Comparison of ENCODE assay signal across 31 mouse cellular contexts in the genomic region with DNA sequence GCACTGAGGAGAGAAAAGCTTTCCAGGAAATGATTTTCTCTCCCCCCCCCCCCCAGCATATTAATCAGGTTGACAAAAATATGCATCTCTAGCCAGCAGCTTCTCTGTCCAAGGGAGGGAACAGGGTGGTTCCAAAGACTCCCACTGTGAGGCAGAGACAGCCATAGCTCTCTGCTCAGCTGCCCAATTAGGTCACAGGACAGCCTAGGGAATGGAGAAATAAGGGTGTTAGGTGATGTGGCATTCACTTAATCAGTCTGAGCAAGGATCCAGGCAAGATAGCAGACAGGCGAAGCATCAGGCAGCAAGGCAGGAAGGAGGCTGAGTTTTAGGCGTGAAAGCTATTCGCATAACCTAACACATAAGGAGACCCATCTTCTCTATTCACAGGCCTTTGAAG.
"Had no signal": no experiment of that assay in that cellular context is flagged by ENCODE, and none has a peak within 500 bp of the region (broad histone marks: within the 10 kb centered on the region; RNA-seq: fewer than 3 reads in every experiment).

No protein-coding gene starts in this region.

- H3K9ac ChIP-seq: limb, embryonic 12.5 days; limb, embryonic 13.5 days; limb, embryonic 15.5 days; liver, embryonic 12.5 days; liver, embryonic 13.5 days; liver, embryonic 14.5 days; liver, embryonic 15.5 days; liver, postnatal 0 days; lung, embryonic 14.5 days; lung, embryonic 15.5 days; midbrain, embryonic 12.5 days; midbrain, embryonic 13.5 days; midbrain, embryonic 15.5 days had no signal

- H3K4me1 ChIP-seq: limb, embryonic 10.5 days; limb, embryonic 12.5 days; limb, embryonic 13.5 days; limb, embryonic 15.5 days; liver, embryonic 12.5 days; liver, embryonic 13.5 days; liver, embryonic 15.5 days; lung, embryonic 15.5 days; megakaryocyte, embryonic 14.5 days; midbrain, embryonic 10.5 days; midbrain, embryonic 12.5 days; midbrain, embryonic 13.5 days; midbrain, embryonic 15.5 days had no signal

- H3K36me3 ChIP-seq: limb, embryonic 10.5 days; limb, embryonic 12.5 days; limb, embryonic 13.5 days; limb, embryonic 15.5 days; liver, embryonic 12.5 days; liver, embryonic 13.5 days; liver, embryonic 15.5 days; lung, embryonic 15.5 days; midbrain, embryonic 10.5 days; midbrain, embryonic 12.5 days; midbrain, embryonic 13.5 days; midbrain, embryonic 15.5 days had no signal

- H3K4me2 ChIP-seq: limb, embryonic 12.5 days; limb, embryonic 13.5 days; limb, embryonic 15.5 days; liver, embryonic 11.5 days; liver, embryonic 12.5 days; liver, embryonic 13.5 days; liver, embryonic 15.5 days; lung, embryonic 14.5 days; lung, embryonic 15.5 days; midbrain, embryonic 11.5 days; midbrain, embryonic 12.5 days; midbrain, embryonic 13.5 days; midbrain, embryonic 15.5 days had no signal

- DNase-seq: left cerebral cortex, postnatal 4 days; liver; liver, embryonic 13.5 days; liver, postnatal 0 days; lung, adult 18-20 months; lung, adult 2 months; lung, embryonic 14.5 days; lung, postnatal 10 days; lung, postnatal 14 days; lung, postnatal 36 days; lung, postnatal 4 days; midbrain, embryonic 14.5 days had no signal

- ATAC-seq: liver, embryonic 12.5 days; liver, postnatal 0 days; lung, postnatal 0 days; midbrain, embryonic 13.5 days; midbrain, embryonic 15.5 days; midbrain, embryonic 16.5 days had no signal

- H3K4me3 ChIP-seq: limb, embryonic 10.5 days; limb, embryonic 12.5 days; limb, embryonic 13.5 days; limb, embryonic 15.5 days; liver, embryonic 12.5 days; liver, embryonic 13.5 days; liver, embryonic 15.5 days; lung, embryonic 15.5 days; megakaryocyte, embryonic 14.5 days; midbrain, embryonic 10.5 days; midbrain, embryonic 12.5 days; midbrain, embryonic 13.5 days; midbrain, embryonic 15.5 days; myocyte had no signal

- H3K27me3 ChIP-seq: limb, embryonic 12.5 days; limb, embryonic 13.5 days; limb, embryonic 15.5 days; liver, embryonic 12.5 days; liver, embryonic 13.5 days; liver, embryonic 15.5 days; lung, embryonic 15.5 days; megakaryocyte, embryonic 14.5 days; midbrain, embryonic 12.5 days; midbrain, embryonic 13.5 days; midbrain, embryonic 15.5 days had no signal

- H3K9me3 ChIP-seq: limb, embryonic 10.5 days; limb, embryonic 12.5 days; limb, embryonic 15.5 days; liver, embryonic 12.5 days; liver, embryonic 13.5 days; liver, embryonic 15.5 days; lung, embryonic 15.5 days; midbrain, embryonic 10.5 days; midbrain, embryonic 12.5 days; midbrain, embryonic 13.5 days; midbrain, embryonic 15.5 days had no signal

- H3K27ac ChIP-seq: limb, embryonic 10.5 days; limb, embryonic 12.5 days; limb, embryonic 13.5 days; limb, embryonic 15.5 days; liver, embryonic 12.5 days; liver, embryonic 13.5 days; liver, embryonic 14.5 days; liver, embryonic 15.5 days; lung, embryonic 15.5 days; macrophage; midbrain, embryonic 10.5 days; midbrain, embryonic 12.5 days; midbrain, embryonic 13.5 days; midbrain, embryonic 15.5 days had no signal
